Mouse (Mus musculus) adrenal gland, postnatal 10 days (tissue): ENCODE results near the gene Asb1. TPM values are rescaled to one million over a fixed set of nuclear protein-coding genes. Genes with fewer than 3 reads are reported as not detected.

Experiments used
- DNase-seq: peaks from one replicate; pipeline ENCODE4 v3.0.0; 2021; ENCODE audit warnings: mixed read lengths
- total RNA-seq, 2 experiments: library from RNA; stranded (reverse); gene quantifications; 2 replicates each; pipeline ENCODE4 v1.2.3; 2021

The Asb1 gene
- total RNA-seq, 2 experiments from 2014 or later, result 18.3 to 19.9 TPM

- no peak for DNase-seq
Observed at GRCm38 (mm10) chr1:91543974-91544373, 3.6 kb downstream of the Asb1 start.

DNA sequence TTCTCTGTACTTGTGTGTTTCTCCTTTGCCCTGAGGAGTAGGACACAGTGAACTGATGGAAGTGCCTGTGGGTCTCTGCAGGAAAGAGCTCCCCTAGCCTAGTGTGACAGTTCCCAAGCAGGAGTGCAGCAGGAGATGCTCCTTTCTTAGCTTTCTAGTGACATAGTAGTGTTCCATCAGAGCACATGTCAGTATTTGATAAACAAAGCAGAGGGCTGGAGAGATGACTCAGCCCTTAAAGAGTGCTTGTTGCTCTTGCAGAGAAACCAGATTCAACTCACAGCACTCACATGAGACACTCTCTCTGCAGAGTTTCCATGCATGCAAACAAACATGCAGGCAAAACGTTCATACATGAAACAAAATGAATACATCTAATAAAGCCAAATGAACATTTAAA lies 4.9 kb downstream of the Asb1 start:
- DNase-seq, result no peak

DNA sequence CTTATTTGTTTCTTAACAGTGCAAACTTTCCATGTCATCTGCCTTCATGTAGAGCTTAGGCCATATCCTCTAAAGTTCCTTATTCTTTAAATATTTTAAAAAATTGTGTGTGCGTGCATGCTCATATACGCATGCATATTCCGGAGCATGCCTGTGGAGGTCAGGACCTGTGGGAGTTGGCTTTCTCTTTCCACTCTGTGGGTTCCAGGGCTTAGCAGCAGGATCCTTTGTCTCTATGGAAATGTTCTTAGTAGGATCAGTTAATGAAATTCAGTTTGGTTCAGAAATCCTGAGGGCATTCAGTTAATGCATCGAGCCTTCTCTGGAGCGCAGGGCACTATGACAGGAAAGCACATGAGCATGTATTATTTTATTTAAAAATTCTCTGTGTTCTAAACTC lies 7.2 kb downstream of the Asb1 start:
- no peak for DNase-seq

GRCm38 (mm10) chr1:91549073-91549472 lies 8.7 kb downstream of the Asb1 start:
- no peak for DNase-seq

GRCm38 (mm10) chr1:91557099-91557498 lies 16.8 kb downstream of the Asb1 start:
- no peak for DNase-seq

DNA sequence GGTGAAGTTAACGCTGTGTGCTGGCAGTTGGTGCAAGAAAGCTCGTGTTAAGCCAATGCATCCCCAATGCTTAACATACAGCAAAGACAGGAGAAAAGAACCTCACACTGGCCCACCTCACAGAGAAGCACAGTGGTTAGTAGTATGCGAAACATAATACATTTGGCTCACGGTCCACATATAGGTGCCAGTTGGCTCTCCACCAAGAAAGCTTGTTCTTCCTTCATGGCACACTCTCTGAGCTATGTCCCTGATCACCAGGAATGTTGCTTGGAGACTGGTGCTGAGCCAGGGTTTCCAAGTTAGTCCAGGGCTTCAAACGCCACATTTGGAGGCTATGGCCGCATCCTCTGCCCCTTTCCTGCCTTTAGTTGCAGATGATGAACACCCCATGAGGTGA lies 20.9 kb downstream of the Asb1 start:
- no peak for DNase-seq

DNA sequence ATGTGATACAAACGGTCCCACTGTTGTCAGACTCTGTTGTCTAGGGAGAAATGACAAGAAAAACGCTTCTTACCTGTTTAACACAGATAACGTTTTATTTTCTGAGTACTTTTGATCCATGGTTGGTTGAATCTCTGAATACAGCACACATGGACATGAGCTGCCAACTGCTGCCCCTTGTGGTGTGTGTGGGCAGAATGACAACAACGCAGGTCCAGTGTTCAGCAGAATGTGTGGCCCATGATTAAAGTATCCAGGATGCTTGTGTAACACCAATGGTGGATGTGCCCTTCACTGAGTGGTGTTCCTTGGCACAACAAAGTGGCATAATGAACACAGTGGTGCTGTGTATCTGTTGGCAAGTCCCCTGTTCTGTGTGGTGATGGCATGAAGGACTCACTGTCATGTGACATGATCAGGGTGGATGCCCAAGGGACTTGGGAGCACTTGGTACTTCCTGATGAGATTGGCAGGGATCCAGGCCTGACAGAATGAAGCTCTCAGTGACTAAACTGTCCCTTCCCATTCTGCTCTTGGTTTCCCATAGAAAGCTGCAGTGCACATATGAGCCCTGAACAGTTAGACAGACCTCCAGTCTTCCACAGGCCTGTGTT lies 22.7 kb downstream of the Asb1 start:
- no peak for DNase-seq

- DNase-seq, result peak; percentile 19
Observed at GRCm38 (mm10) chr1:91564004-91564403, 23.7 kb downstream of the Asb1 start.

DNA sequence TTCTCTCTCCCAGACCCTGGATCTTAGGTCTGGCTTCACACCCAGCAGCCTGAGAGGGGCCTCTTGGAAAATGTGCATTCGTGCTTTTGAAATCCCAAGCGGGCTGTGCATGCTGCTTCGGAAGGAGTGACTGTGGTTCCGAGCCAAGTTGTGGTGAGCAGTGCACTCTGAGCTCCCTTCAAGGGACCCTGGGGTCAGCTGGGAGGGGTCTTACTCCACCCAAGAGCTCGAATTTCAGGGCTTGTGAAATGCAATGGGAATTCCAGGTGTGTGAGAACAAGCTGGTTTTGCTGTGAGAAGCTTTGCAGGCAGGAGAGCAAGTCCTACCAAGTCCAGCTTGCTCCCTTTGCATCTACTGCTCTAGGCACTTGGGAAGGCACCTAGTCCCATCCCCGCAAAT lies 24.3 kb downstream of the Asb1 start:
- no peak for DNase-seq

DNA sequence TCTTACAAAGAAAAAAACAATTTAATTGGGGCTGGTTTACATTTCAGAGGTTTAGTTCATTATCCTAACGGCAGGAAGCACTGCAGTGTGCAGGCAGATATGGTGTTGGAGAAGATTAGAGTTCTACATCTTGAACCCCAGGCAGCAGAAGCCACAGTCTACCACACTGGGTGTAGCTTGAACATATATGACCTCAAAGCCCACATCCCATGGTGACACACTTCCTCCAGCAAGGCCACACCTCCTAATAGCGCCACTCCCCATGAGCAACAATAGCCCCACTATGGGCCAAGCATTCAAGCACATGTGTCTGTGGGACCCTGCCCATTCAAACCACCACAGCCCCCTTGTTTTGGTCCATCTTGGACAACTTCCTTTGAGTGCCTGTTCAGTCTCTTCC lies 26.9 kb downstream of the Asb1 start:
- DNase-seq, result no peak

DNA sequence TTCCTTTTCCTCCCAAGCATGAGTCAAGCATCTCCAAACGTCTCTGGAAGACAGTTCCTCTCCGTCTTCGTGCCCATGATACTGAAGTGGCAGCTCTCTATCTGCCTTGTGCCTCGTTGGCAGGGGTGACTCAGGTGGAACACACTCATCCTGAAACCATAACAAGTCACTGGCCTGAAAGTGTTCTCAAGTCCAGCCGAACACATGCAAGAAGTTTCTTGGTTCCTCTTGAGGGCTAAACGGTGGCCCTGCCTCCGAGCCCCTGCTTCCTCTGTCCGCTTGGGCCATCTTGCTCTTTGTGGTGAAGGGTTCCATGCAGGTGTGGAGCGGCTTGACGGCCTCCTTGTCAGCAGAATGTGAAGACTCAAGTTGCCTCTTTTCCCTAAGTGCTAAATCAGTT lies 32.1 kb downstream of the Asb1 start:
- DNase-seq, result no peak

- DNase-seq, result peak; percentile 75
Observed at GRCm38 (mm10) chr1:91574208-91574607, 33.9 kb downstream of the Asb1 start.

DNA sequence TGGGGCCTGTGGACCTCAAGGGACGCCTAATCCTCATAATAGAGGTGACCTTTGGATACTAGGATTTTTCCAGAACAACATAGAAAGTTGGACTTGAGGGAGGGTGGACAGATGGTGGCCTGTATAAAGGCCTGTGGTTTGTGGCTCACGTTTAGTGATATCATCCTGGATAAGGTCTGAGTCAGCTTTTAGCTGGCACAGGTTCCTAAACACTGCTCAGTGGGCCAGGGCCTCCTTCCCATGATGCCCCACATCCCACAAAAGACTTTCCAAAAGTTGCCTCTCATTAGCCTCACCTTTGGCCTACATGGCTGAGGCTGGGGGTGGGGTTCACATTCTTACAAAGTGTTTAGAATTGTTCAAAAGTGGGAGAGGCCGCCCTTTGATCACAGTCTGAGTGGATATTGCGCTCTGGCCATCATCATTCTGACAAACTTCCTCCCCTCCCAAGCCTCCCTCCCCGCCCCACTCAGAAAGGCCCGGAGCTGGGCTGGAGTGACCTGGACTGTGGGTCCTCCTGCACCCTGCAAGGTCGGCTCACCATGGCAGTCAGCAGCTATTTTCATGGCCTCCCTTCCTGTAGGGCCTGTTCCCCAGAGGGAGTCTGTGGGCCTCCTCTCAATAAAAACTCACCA lies 37.7 kb downstream of the Asb1 start:
- no peak for DNase-seq

DNA sequence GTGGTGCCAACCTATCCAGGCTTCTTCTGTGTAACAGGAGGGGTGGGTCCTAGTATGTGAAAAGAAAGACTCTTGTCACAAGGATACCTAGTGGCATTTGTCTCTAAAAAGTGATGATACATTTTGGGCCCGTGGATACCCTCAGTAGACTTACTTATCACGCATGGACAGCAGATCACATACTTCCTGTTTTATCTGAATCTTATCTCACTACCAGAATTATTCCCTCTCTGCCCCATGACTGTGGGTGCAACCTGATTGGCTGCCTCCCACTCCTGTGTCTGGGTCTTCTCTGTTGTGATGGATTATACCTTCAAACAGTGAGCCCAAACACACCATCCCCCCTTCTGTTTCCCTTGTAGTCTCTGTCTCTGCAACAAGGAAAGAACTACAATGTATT lies 40.2 kb downstream of the Asb1 start:
- DNase-seq, result no peak

DNA sequence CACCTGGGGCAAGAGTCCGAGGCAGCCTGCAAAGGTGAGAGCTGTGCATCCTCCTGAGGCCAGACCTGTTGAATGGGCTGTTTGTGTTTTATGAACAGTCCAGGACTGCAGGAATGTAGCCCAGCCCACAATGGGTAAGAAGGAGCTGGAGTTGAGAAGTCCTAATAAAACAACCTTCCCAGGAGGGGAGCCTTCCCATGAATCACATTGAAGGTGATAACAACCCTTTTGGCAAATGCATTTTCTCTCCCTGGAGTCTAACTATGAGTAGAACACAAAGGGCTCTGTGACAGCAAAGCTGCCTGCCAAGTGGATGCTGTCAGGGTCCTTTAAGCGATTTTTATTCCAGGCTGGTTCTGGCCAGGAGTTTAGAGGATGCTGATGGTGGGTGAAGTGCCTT lies 40.9 kb downstream of the Asb1 start:
- DNase-seq, result no peak

DNA sequence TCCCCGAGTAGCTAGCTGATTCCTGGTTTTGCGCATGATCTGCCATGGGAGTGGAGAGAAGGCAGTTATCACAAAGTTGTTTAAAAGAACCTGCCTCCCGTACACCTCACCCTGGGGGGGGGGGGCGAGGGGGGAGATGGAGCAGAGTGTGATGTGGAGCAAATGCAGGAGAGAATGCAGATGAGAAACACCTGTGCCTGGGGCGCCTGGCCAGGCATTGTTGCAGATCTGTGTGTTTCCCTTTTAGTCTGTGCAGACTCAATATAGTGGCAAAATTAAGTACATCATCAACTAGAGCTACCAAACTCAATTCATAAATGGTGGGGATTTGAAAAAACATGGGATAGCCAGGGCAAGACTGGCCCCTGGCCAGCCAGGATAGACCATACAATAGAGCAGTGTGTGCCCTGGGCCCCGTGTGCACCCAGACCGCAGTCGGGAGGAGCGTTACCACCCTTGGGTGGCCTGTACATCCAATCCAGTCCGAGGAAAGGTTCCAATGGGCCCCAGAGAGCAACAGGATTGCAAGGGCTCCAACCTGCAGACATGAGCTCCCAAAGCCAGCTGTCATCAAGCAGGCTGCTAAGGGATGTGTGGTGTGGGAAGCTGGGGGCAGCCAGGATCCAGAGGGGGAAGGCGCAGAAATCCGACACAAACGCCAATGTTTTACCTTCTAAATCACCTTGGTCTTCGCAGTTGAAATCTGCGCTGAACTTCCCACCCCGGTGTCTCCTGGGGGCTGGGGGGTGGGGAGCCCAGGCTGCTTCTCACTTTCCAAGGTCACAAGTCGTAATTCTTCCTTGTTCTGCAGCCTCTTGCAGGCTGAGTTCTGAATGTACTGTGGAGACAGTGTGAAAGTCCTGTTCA lies 44.9 kb downstream of the Asb1 start:
- DNase-seq, result no peak

DNA sequence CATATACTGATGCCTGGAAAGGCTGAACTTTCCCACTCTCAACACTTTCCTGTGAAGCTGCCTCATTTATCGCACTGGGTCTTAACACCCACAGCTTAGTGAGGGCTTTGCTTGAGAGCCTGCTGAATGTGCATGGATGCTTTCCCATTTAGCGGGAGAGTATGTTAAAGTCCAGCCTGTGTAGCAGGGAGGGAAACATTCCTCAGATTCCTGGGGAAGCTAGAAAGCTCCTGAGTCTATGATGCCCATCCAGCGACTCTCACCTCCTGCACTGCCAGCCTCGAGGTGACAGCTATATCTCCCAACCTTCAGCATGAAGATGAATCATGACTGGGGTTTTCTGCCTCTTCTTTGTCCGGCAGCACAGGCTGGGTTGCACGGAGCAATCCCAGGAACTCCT lies 49.4 kb downstream of the Asb1 start:
- no peak for DNase-seq

GRCm38 (mm10) chr1:91595521-91596020 lies 55.2 kb downstream of the Asb1 start:
- peak; percentile 46 for DNase-seq

- no peak for DNase-seq
Observed at GRCm38 (mm10) chr1:91597611-91598010, 57.3 kb downstream of the Asb1 start.

DNA sequence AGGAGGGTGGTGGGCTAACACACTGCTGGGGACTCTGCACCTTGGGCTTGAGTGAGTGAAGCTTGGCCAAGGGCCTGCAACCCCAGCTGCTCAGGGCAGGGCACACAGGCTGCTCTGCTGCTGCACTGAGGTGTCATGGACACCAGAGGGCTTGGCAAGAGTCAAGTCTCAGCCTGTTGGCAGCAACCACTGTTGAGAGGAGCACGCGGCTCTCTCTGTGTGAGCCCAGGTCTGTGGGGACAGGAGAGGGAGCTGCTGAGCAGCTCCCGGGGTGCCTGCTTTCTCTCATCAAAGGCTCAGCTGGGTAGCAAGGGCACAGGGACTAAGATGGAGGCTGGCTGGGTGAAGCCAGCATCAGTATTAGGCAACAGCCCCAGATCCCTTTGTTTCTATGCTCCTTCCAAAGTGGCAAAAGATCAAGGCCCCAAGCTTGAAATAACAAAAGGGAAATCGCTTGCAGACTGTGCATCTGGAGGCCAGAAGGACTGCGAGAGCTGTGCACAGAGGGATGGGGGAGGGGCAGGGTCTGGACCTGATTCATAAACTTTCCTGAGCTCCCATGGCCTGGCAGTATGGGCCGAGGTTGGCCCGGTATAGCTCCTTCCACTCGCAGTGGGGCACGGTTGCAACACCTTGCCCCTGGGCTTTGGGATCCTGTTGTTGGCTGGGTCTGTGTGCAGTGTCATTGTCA lies 60.5 kb downstream of the Asb1 start:
- peak; percentile 82 for DNase-seq

- DNase-seq, result no peak
Observed at GRCm38 (mm10) chr1:91601362-91602096, 61.2 kb downstream of the Asb1 start.

- no peak for DNase-seq
Observed at GRCm38 (mm10) chr1:91605632-91606031, 65.3 kb downstream of the Asb1 start.
